Mouse (Mus musculus) thymus, adult 2 months (tissue): ENCODE data around the gene Celf2.

Source experiments
- CTCF ChIP-seq: fragments of 200-500 bp; IDR thresholded peaks from 2 replicates; pipeline ENCODE4 v1.5.1; 2012; ENCODE audit warnings: mild to moderate bottlenecking, control low read depth, low read length, moderate library complexity, borderline replicate concordance; ENCODE audit not compliant: control insufficient read depth, poor library complexity, insufficient read depth; ENCODE audit errors: extremely low read depth
- POLR2A ChIP-seq: fragments of 200-500 bp; IDR thresholded peaks from 2 replicates; pipeline ENCODE4 v1.6.1; 2012; ENCODE audit warnings: mild to moderate bottlenecking, low read length, control low read depth, moderate library complexity; ENCODE audit not compliant: control insufficient read depth, poor library complexity, insufficient read depth; ENCODE audit errors: extremely low read depth

DNA sequence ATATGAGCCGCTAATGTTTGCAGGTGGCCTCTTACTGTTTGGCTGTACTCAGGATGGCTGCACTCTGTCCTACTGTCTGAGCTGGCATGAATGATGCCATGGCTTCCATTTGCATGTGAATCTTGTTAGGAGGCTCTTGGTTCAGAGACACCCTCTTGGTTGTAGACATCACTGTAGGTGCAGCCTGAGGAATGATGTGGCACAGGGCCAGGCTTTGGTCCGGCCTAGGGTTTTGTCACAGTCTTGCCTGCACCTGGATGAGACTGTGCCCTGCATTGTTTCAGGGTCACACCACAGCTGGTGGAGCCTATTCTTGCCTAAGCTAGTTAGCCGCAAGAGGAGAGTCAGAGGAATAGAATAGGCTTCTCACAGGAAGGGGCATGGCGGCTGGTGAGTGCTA lies 977.0 kb downstream of the Celf2 start:
- no peak for TF ChIP-seq CTCF
- no peak for TF ChIP-seq POLR2A
